Mouse (Mus musculus): ENCODE data around the gene Sp110. TPM values are rescaled to one million over a fixed set of nuclear protein-coding genes. Genes with fewer than 3 reads are reported as not detected.
"Not testable (repeated sequence)": the region's sequence is repeated elsewhere in the genome, so short reads cannot be mapped to it uniquely, and the experiment has no call there.

Sp110 gene
- total RNA-seq (2018; cell fraction: chromatin; rRNA removed) = 1,000 to 10,000 TPM in 10 of 26 experiments, 100 to 1,000 TPM in 16; 243 to 1,466 (median 941) TPM
- 100 to 1,000 TPM in 14 of 26 experiments, 10 to 100 TPM in 12; 59.6 to 303 (median 178) TPM for total RNA-seq (2018; cell fraction: cytosol; rRNA removed)
- 100 to 1,000 TPM; 139 to 993 (median 425) TPM for total RNA-seq (2018; cell fraction: nucleus; rRNA removed)
- polyA plus RNA-seq (2018) = 64.5 to 147 TPM (median 125 TPM) in 3 replicates

GRCm38 (mm10) chr1:85598271-85599012 lies at the start of gene Sp110:
TSS of gene Sp110 (minus strand) at chr1:85598817.
- peaks cover 19% of the 10 kb centered on the region; the same call in 1 of the 2 replicates for H3K79me2 ChIP-seq (ENCODE audit: inconsistent target)
- H3K36me3 ChIP-seq (ENCODE audit: inconsistent target) = not testable (repeated sequence)
- peak within 1 kb of the TSS; percentile 27; the same call in 1 of the 2 replicates for H3K27ac ChIP-seq
- H3K4me3 ChIP-seq (ENCODE audit: inconsistent target) = peak within 1 kb of the TSS; percentile 34
- 46% methylated on average over 6 of the region's 17 CpGs for WGBS (ENCODE audit: missing documents)

GRCm38 (mm10) chr1:85638144-85638543 lies 39.5 kb upstream of the Sp110 start:
- 96% methylated on average over 4 of the region's 4 CpGs for WGBS (ENCODE audit: missing documents)
- not testable (repeated sequence) for H3K36me3 ChIP-seq (ENCODE audit: inconsistent target); H3K4me3 ChIP-seq (ENCODE audit: inconsistent target); H3K79me2 ChIP-seq (ENCODE audit: inconsistent target); H3K27ac ChIP-seq

GRCm38 (mm10) chr1:85636936-85637335 lies 38.3 kb upstream of the Sp110 start:
- WGBS (ENCODE audit: missing documents) = 100% methylated on average over 1 of the region's 3 CpGs
- H3K36me3 ChIP-seq (ENCODE audit: inconsistent target); H3K79me2 ChIP-seq (ENCODE audit: inconsistent target); H3K27ac ChIP-seq; H3K4me3 ChIP-seq (ENCODE audit: inconsistent target): not testable (repeated sequence)

- H3K4me3 ChIP-seq (ENCODE audit: inconsistent target); H3K27ac ChIP-seq; H3K79me2 ChIP-seq (ENCODE audit: inconsistent target); H3K36me3 ChIP-seq (ENCODE audit: inconsistent target): not testable (repeated sequence)
- no CpG with 5 or more reads among the region's 1 CpGs for WGBS (ENCODE audit: missing documents)
These were observed 20.1 kb upstream of the Sp110 start for GRCm38 (mm10) chr1:85618689-85619088.

GRCm38 (mm10) chr1:85617161-85617560 lies 18.5 kb upstream of the Sp110 start:
- not testable (repeated sequence) for H3K36me3 ChIP-seq (ENCODE audit: inconsistent target); H3K27ac ChIP-seq; H3K79me2 ChIP-seq (ENCODE audit: inconsistent target); H3K4me3 ChIP-seq (ENCODE audit: inconsistent target)
- 71% methylated on average over 3 of the region's 5 CpGs for WGBS (ENCODE audit: missing documents)

- not testable (repeated sequence) for H3K27ac ChIP-seq; H3K79me2 ChIP-seq (ENCODE audit: inconsistent target); H3K36me3 ChIP-seq (ENCODE audit: inconsistent target); H3K4me3 ChIP-seq (ENCODE audit: inconsistent target)
- WGBS (ENCODE audit: missing documents) = 42% methylated on average over 2 of the region's 3 CpGs
These were observed 17.2 kb upstream of the Sp110 start for GRCm38 (mm10) chr1:85615819-85616218.

GRCm38 (mm10) chr1:85615096-85615495 lies 16.5 kb upstream of the Sp110 start:
- 100% methylated on average over 3 of the region's 3 CpGs for WGBS (ENCODE audit: missing documents)
- H3K79me2 ChIP-seq (ENCODE audit: inconsistent target); H3K36me3 ChIP-seq (ENCODE audit: inconsistent target); H3K27ac ChIP-seq; H3K4me3 ChIP-seq (ENCODE audit: inconsistent target): not testable (repeated sequence)

- WGBS (ENCODE audit: missing documents) = no CpG with 5 or more reads among the region's 4 CpGs
- peaks cover 20% of the 10 kb centered on the region; the same call in 1 of the 2 replicates for H3K79me2 ChIP-seq (ENCODE audit: inconsistent target)
- H3K4me3 ChIP-seq (ENCODE audit: inconsistent target); H3K36me3 ChIP-seq (ENCODE audit: inconsistent target); H3K27ac ChIP-seq: not testable (repeated sequence)
These were observed 12.0 kb upstream of the Sp110 start for GRCm38 (mm10) chr1:85610581-85610980.

GRCm38 (mm10) chr1:85608361-85608760 lies 9.7 kb upstream of the Sp110 start:
- not testable (repeated sequence) for H3K4me3 ChIP-seq (ENCODE audit: inconsistent target); H3K36me3 ChIP-seq (ENCODE audit: inconsistent target); H3K27ac ChIP-seq
- no CpG with 5 or more reads among the region's 4 CpGs for WGBS (ENCODE audit: missing documents)
- peaks cover 38% of the 10 kb centered on the region; the same call in 1 of the 2 replicates for H3K79me2 ChIP-seq (ENCODE audit: inconsistent target)

GRCm38 (mm10) chr1:85604341-85604740 lies 5.7 kb upstream of the Sp110 start:
- not testable (repeated sequence) for H3K27ac ChIP-seq

GRCm38 (mm10) chr1:85600794-85601193 lies 2.2 kb upstream of the Sp110 start:
- H3K4me3 ChIP-seq (ENCODE audit: inconsistent target) = peak overlapping the region; percentile 33
- peak overlapping the region; percentile 60 for H3K27ac ChIP-seq
- not testable (repeated sequence) for H3K36me3 ChIP-seq (ENCODE audit: inconsistent target)
- WGBS (ENCODE audit: missing documents) = 23% methylated on average over 4 of the region's 4 CpGs
- H3K79me2 ChIP-seq (ENCODE audit: inconsistent target) = peaks cover 39% of the 10 kb centered on the region; the same call in 1 of the 2 replicates

More at GRCm38 (mm10) chr1:85604341-85604740, 5.7 kb upstream of the Sp110 start:
- no CpG with 5 or more reads among the region's 1 CpGs for WGBS (ENCODE audit: missing documents)
- H3K4me3 ChIP-seq (ENCODE audit: inconsistent target); H3K36me3 ChIP-seq (ENCODE audit: inconsistent target): not testable (repeated sequence)
- H3K79me2 ChIP-seq (ENCODE audit: inconsistent target) = peaks cover 48% of the 10 kb centered on the region; the same call in 1 of the 2 replicates

GRCm38 (mm10) chr1:85600078-85600477 lies 1.5 kb upstream of the Sp110 start, which contains the start of gene Sp140:
TSS of gene Sp140 (plus strand) at chr1:85600378.
- peak within 1 kb of the TSS; percentile 60 for H3K27ac ChIP-seq
- WGBS (ENCODE audit: missing documents) = no CpG with 5 or more reads among the region's 5 CpGs
- peaks cover 33% of the 10 kb centered on the region; the same call in 1 of the 2 replicates for H3K79me2 ChIP-seq (ENCODE audit: inconsistent target)
- H3K4me3 ChIP-seq (ENCODE audit: inconsistent target) = peak within 1 kb of the TSS; percentile 33
- H3K36me3 ChIP-seq (ENCODE audit: inconsistent target) = not testable (repeated sequence)

GRCm38 (mm10) chr1:85592526-85592925 lies 6.1 kb downstream of the Sp110 start:
- not testable (repeated sequence) for H3K79me2 ChIP-seq (ENCODE audit: inconsistent target); H3K36me3 ChIP-seq (ENCODE audit: inconsistent target); H3K4me3 ChIP-seq (ENCODE audit: inconsistent target); H3K27ac ChIP-seq
- 83% methylated on average over 3 of the region's 8 CpGs for WGBS (ENCODE audit: missing documents)

- not testable (repeated sequence) for H3K79me2 ChIP-seq (ENCODE audit: inconsistent target); H3K4me3 ChIP-seq (ENCODE audit: inconsistent target); H3K36me3 ChIP-seq (ENCODE audit: inconsistent target); H3K27ac ChIP-seq
- 83% methylated on average over 1 of the region's 2 CpGs for WGBS (ENCODE audit: missing documents)
These were observed 9.9 kb downstream of the Sp110 start for GRCm38 (mm10) chr1:85588697-85589096.

GRCm38 (mm10) chr1:85581518-85581917 lies 17.1 kb downstream of the Sp110 start:
- H3K4me3 ChIP-seq (ENCODE audit: inconsistent target); H3K79me2 ChIP-seq (ENCODE audit: inconsistent target); H3K27ac ChIP-seq; H3K36me3 ChIP-seq (ENCODE audit: inconsistent target): not testable (repeated sequence)
- 60% methylated on average over 2 of the region's 5 CpGs for WGBS (ENCODE audit: missing documents)

Measured in macrophage (primary cell).